Mouse (Mus musculus) midbrain, embryonic 15.5 days (tissue): Measurements from ENCODE around the gene Hist1h4b. TPM values are rescaled to one million over a fixed set of nuclear protein-coding genes. Genes with fewer than 3 reads are reported as not detected.
A peak's percentile ranks its signal among the peaks of the same experiment; 100 is the strongest.
"Not testable (repeated sequence)": the region's sequence is repeated elsewhere in the genome, so short reads cannot be mapped to it uniquely, and the experiment has no call there.

Source experiments
- ATAC-seq: fragments of 200-750 bp; cut with Nextera tagmentation; replicated peaks from 2 replicates; pipeline ENCODE4 v1.8.0; 2017; ENCODE audit warnings: moderate TSS enrichment
- H3K27ac ChIP-seq: fragments of 300-500 bp; sonication (generic); 2 replicates; pipeline ENCODE4 v1.5.1; 2015; ENCODE audit warnings: mild to moderate bottlenecking, inconsistent platforms
- H3K27me3 ChIP-seq: fragments of 300-500 bp; sonication (generic); replicated peaks from 2 replicates; pipeline ENCODE4 v1.6.1; 2015; ENCODE audit warnings: inconsistent platforms
- H3K36me3 ChIP-seq: fragments of 300-500 bp; sonication (generic); replicated peaks from 2 replicates; pipeline ENCODE4 v1.6.1; 2015; ENCODE audit warnings: inconsistent platforms
- H3K4me1 ChIP-seq: fragments of 300-500 bp; sonication (generic); 2 replicates; pipeline ENCODE4 v1.6.1; 2015; ENCODE audit warnings: inconsistent platforms
- H3K4me2 ChIP-seq: fragments of 300-500 bp; sonication (generic); 2 replicates; pipeline ENCODE4 v1.6.1; 2015; ENCODE audit warnings: inconsistent platforms, mild to moderate bottlenecking, moderate library complexity
- H3K4me3 ChIP-seq: fragments of 300-500 bp; sonication (generic); 2 replicates; pipeline ENCODE4 v1.5.1; 2015; ENCODE audit warnings: mild to moderate bottlenecking, inconsistent platforms
- H3K9ac ChIP-seq: fragments of 300-500 bp; sonication (generic); 2 replicates; pipeline ENCODE4 v1.6.1; 2015; ENCODE audit warnings: mild to moderate bottlenecking, inconsistent platforms
- H3K9me3 ChIP-seq: fragments of 300-500 bp; sonication (generic); 2 replicates; pipeline ENCODE4 v1.6.1; 2016; ENCODE audit warnings: inconsistent platforms
- WGBS: fragments of 180-500 bp; shearing (Covaris S2); methylation state at CpG from one replicate; pipeline ENCODE4 v1.1.7; 2015; ENCODE audit warnings: mixed read lengths; 5-methylcytosine and 5-hydroxymethylcytosine counted together
- polyA plus RNA-seq: library from polyadenylated mRNA; unstranded; fragments of >200 nt; fragmentation: Nextera tagmentation; extraction: Ambion mirVana; gene quantifications from 2 replicates; pipeline ENCODE4 v1.2.1, GENCODE M21; 2015

Hist1h4b gene
- 2.0 TPM in 1 of 2 replicates, not detected in the other for polyA plus RNA-seq

DNA sequence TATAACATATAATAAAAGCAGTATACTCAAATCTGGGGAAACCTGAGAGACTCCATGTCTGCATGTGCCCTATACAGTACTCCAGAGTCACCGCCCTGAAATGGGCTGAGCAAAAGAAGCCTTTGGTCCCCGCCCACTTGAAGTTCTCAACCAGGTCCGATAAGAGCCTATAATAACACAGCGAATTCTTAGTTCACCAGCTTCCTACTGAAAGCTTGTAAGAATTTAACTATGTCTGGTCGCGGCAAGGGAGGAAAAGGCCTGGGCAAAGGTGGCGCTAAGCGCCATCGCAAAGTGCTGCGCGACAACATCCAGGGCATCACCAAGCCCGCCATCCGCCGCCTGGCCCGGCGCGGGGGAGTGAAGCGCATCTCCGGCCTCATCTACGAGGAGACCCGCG lies at the start of gene Hist1h4b:
Gene Hist1h4b (plus strand): TSS at position 224 of the 400 bp plus-strand sequence.
- peak; percentile 78 for ATAC-seq
- WGBS, result 0% methylated on average over 18 of the region's 22 CpGs

DNA sequence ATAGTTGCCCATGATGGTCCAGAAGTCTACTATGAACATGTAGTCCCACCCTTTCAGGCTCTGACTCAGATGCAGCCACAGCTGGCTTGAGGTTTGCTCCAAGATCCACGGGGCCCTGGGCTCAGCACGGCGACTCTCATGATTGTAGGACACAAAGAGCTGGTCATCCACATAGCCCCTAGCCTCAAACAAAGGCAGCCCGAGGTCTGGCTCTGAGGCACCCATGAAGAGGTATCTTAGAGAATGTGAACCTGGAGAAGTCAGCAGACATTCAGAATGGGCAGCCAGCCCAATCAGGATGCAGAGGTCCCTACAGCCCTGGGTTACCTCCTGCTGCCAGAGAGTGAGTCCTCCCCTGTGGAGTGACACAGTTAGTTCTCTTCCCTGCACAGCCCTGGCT lies 48.8 kb upstream of the Hist1h4b start:
- ATAC-seq, result no peak
- no peak overlapping the region for H3K4me3 ChIP-seq
- H3K36me3 ChIP-seq, result no peaks in the 10 kb centered on the region
- H3K9ac ChIP-seq, result no peak overlapping the region
- 86% methylated on average over 4 of the region's 4 CpGs for WGBS
- no peaks in the 10 kb centered on the region for H3K9me3 ChIP-seq
- H3K27ac ChIP-seq, result no peak overlapping the region
- H3K4me2 ChIP-seq, result no peak overlapping the region
- 0 out of 2 replicates have a peak, but pooled peaks cover 4% of the 10 kb centered on the region for H3K27me3 ChIP-seq
- H3K4me1 ChIP-seq, result peaks cover 8% of the 10 kb centered on the region

More for the DNA sequence above, at the start of gene Hist1h4b:
- Histone ChIP-seq H3K4me1 (peaks cover 24% of the 10 kb centered on the region), H3K4me2 (peak within 1 kb of the TSS; percentile 63), H3K27me3 (no peaks in the 10 kb centered on the region), H3K27ac (peak within 1 kb of the TSS; percentile 82), H3K9ac (peak within 1 kb of the TSS; percentile 40; the same call in 1 of the 2 replicates), H3K4me3 (peak within 1 kb of the TSS; percentile 38), H3K36me3 (no peaks in the 10 kb centered on the region), H3K9me3 (no peaks in the 10 kb centered on the region)

DNA sequence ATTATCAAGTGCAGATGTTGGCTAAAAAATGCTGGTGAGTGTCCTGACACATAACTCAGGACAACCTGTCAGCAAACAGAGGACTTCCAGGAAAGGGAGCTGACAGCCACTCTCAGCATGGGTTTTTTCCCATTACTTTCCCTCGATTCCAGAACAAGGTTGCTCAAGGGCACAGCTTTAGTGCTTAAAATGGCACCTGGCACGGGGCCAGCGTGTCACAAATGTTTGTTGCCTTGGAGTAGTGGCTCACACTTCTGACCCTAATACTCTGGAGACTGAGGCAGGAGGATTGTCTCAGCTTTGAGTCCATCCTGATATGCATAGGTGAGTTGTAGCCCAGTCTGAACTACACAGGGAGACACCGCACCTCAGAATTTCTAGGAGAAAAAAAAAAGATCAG lies 48.2 kb upstream of the Hist1h4b start:
- Histone ChIP-seq H3K4me1 (peaks cover 8% of the 10 kb centered on the region), H3K36me3 (no peaks in the 10 kb centered on the region), H3K4me2 (no peak overlapping the region), H3K9me3 (no peaks in the 10 kb centered on the region), H3K27ac (no peak overlapping the region), H3K27me3 (0 out of 2 replicates have a peak, but pooled peaks cover 4% of the 10 kb centered on the region), H3K9ac (no peak overlapping the region), H3K4me3 (no peak overlapping the region)
- WGBS, result 85% methylated on average over 4 of the region's 4 CpGs
- no peak for ATAC-seq

DNA sequence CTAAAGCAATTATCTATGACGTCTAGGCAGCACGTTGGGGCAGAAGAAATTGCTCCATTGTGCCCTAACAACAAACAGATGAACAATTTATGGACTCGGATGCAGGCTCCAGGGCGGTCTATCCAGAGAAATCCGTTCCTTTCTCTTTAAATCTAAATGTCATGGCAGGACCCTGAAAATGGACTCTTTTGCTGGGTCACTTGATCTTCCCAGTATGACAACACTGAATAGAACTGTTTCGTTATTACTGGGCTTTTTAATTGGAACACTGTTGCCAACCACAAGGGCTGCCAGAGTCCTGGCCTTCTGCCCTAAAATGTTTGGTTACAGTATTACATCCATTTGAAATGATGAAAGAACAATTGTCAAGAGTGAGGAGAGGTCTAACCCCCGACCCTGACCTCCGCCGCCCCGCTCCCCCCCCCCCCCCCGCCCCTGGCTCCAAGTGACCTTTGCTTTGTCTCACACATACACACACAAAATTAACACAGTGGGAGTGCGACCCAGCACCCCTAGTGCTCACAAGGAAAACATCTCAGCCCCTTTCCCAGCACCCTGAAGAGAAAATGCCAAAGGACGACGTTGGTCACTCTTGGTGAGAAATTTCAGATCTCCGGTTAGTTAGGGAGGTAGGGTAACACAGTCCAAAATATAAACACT lies 47.0 kb upstream of the Hist1h4b start:
- WGBS, result 20% methylated on average over 15 of the region's 15 CpGs
- H3K27ac ChIP-seq, result no peak overlapping the region
- no peaks in the 10 kb centered on the region for H3K36me3 ChIP-seq
- ATAC-seq, result no peak
- H3K4me2 ChIP-seq, result peak overlapping the region; percentile 52
- H3K4me3 ChIP-seq, result peak overlapping the region; percentile 32
- H3K4me1 ChIP-seq, result peaks cover 8% of the 10 kb centered on the region
- H3K9ac ChIP-seq, result peak overlapping the region; percentile 28
- H3K27me3 ChIP-seq, result 0 out of 2 replicates have a peak, but pooled peaks cover 4% of the 10 kb centered on the region
- H3K9me3 ChIP-seq, result no peaks in the 10 kb centered on the region

DNA sequence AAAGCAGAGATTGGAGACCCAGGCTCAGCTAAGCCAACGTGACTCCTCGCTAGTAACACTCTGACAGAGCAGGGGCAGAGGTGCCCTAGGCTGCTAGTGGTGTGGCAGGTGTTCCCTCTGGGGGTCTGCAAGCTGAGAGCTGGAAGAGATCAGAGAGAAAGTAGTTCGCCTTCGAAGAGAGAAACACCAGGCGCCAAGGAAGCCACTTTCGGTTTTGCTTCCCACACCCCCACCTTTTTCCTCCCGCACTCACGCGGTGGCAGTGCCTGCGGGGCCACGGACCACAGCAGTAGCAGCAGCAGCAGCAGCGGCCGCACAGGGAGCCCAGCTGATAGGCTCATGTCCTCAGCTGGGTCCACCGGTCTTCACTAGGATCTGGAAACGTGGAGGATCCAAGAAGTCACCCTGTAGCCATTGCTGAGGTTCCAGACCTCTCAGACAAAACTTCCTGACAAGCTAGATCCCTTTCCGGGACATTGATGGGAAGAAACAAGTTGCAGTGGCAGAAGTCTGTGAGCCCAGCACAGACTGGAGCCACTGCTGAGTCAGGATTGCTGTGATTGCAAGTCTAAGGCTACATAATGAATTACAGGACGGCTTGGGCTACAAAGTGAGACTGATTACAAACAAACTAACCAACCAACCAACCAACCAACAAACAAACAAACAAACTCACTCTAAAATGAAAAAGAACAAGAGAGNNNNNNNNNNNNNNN lies 46.3 kb upstream of the Hist1h4b start, which contains the start of gene Hfe:
Gene Hfe (minus strand): TSS at position 481 of the 716 bp plus-strand sequence.
- ATAC-seq, result no peak
- H3K9me3 ChIP-seq, result no peaks in the 10 kb centered on the region
- peak within 1 kb of the TSS; percentile 28 for H3K9ac ChIP-seq
- H3K27ac ChIP-seq, result no peak within 1 kb of the TSS
- no peaks in the 10 kb centered on the region for H3K36me3 ChIP-seq
- H3K27me3 ChIP-seq, result 0 out of 2 replicates have a peak, but pooled peaks cover 4% of the 10 kb centered on the region
- WGBS, result 5% methylated on average over 17 of the region's 17 CpGs
- peak within 1 kb of the TSS; percentile 32 for H3K4me3 ChIP-seq
- peaks cover 8% of the 10 kb centered on the region for H3K4me1 ChIP-seq
- peak within 1 kb of the TSS; percentile 52 for H3K4me2 ChIP-seq

DNA sequence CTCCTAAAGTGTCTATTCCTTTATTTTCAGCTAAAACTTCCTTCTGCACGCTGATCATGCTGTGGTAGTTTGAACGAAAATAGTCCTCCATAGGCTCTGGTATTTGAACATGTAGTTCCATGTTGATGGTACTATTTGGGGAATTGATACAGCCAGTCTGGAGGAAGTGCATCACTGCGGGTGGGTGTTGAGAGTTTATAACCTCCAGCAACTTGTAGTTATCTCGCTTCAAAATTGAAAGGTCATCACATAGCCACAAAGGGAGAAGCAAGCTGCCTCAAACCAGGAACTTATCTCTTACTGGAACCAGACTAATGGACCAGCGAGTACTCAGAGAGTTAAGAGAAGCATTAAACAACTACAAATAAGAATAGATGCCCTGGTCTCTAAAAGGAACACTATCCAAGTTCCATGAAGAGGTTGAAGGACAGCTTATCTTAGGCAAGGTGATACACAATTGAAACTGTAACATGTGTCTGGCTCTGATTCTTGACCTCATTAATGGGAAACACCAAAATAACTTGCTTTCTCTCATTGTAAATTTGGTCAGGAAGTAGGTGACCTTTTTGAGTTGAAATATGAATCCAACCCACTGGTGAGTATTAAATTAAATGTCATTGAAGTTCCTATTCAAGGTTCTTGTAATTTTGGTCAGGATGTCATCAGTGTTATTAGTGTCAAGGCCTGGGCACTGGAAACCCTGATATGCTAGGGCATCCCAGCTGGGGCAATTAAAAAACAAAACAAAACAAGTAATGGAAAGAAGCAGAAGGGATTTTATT lies 40.4 kb upstream of the Hist1h4b start:
- Histone ChIP-seq H3K4me2 (no peak overlapping the region), H3K4me1 (no peaks in the 10 kb centered on the region), H3K27ac (no peak overlapping the region), H3K27me3 (0 out of 2 replicates have a peak, but pooled peaks cover 4% of the 10 kb centered on the region), H3K9ac (no peak overlapping the region), H3K36me3 (no peaks in the 10 kb centered on the region), H3K4me3 (no peak overlapping the region), H3K9me3 (no peaks in the 10 kb centered on the region)
- no peak for ATAC-seq
- 89% methylated on average over 5 of the region's 5 CpGs for WGBS

DNA sequence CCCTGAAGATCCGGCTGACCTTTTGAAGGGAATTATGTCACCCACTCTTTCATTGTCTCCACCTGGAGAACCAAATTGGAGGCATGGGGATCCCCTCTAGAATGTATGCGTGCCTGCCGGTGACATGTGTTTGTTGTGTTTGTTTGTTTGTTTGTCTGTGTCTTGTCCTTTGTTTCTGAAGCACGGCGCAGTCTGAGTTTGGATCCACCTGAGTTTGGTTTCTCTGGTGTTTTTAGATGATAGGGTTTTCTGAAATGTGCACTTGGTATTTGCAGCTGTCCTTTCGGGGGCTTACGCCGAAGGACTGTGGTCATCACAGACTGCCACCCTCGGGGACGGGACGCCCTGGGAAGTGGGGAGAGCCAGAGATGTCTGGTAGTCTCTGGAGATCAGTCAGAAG lies 39.6 kb upstream of the Hist1h4b start:
- H3K4me1 ChIP-seq, result no peaks in the 10 kb centered on the region
- no peaks in the 10 kb centered on the region for H3K36me3 ChIP-seq
- no peak overlapping the region for H3K9ac ChIP-seq
- H3K4me2 ChIP-seq, result no peak overlapping the region
- ATAC-seq, result no peak
- H3K4me3 ChIP-seq, result no peak overlapping the region
- WGBS, result 58% methylated on average over 11 of the region's 11 CpGs
- H3K9me3 ChIP-seq, result no peaks in the 10 kb centered on the region
- 0 out of 2 replicates have a peak, but pooled peaks cover 3% of the 10 kb centered on the region for H3K27me3 ChIP-seq
- no peak overlapping the region for H3K27ac ChIP-seq

DNA sequence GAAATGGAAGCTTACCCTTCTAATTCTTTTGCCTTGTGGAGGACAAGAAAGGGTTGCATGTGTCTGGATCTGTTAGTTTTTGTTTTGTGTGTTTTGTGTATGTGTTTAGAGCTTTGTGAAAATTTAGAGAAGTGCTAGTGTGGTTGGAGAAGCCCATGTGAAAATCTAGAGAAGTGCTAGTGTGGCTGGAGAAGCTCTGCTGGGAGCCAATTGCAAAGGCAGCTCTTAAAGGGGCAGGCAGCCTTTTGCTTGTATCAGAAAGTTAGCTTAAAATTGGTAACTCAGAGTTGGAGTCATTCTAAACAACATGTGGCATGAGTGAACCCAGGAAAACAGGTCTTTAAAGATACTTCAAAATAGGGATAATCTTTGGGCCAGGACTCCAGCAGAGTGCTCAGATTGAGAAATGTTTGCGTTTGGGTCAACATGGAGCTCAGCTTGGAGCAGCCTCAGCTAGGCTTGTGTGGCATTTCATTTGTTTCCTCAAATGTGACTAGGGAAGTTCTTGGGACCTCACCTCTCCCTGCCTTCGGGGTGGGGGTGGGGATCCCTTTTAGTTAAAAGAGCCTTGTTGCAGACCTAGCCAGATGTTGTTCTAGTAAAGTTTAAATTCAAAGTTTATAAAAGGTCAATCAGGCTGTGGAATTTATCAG lies 39.1 kb upstream of the Hist1h4b start:
- not testable (repeated sequence) for ATAC-seq, H3K9ac ChIP-seq, H3K27ac ChIP-seq, H3K27me3 ChIP-seq, H3K9me3 ChIP-seq, H3K4me3 ChIP-seq, H3K36me3 ChIP-seq, H3K4me1 ChIP-seq, H3K4me2 ChIP-seq
- WGBS, result 18% methylated on average over 2 of the region's 2 CpGs

DNA sequence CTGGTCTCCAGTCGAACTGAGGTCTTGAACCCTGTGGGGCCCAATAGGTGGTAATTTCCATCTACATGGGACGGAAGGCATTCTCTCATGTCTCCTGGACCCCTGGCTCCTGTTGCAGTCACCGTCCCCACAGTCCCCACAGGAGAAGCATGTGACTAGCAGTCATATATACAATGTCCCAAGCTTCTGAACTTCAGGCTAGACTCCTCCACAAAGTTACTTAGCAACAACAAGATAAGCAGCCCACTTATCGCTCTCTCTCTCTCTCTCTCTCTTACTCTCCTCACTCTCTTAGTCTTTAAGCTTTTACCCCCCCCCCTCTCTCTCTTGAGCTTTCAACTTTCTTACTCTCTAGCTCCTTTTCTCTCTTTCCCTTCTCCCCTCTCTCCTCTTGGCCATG lies 32.6 kb upstream of the Hist1h4b start:
- no peaks in the 10 kb centered on the region for H3K27me3 ChIP-seq
- WGBS, result 84% methylated on average over 4 of the region's 4 CpGs
- H3K36me3 ChIP-seq, result no peaks in the 10 kb centered on the region
- no peak overlapping the region for H3K4me3 ChIP-seq
- no peak overlapping the region for H3K9ac ChIP-seq
- H3K27ac ChIP-seq, result no peak overlapping the region
- H3K4me1 ChIP-seq, result no peaks in the 10 kb centered on the region
- no peak for ATAC-seq
- H3K9me3 ChIP-seq, result no peaks in the 10 kb centered on the region
- no peak overlapping the region for H3K4me2 ChIP-seq

DNA sequence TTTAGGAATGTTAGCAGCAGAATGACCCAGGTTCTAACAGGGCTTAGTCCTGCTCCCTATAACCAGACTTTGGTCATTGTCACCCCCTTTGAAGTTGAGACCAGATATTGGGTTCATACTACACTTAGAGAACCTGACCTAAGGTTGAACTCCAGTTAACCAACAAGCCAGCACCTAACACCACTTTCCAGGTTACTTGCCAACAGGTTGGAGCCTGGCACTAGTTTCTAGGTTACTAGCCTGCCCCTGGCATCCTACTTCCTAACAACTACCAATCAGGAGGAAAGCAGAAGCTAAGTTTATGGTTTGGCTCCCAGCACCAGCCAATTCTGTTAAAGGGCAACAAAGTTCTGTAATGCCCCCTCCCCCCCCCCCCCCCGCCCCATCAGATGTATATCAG lies 31.6 kb upstream of the Hist1h4b start:
- Histone ChIP-seq H3K9me3 (no peaks in the 10 kb centered on the region), H3K27ac (no peak overlapping the region), H3K27me3 (no peaks in the 10 kb centered on the region), H3K36me3 (no peaks in the 10 kb centered on the region), H3K4me2 (no peak overlapping the region), H3K4me1 (no peaks in the 10 kb centered on the region), H3K4me3 (no peak overlapping the region), H3K9ac (no peak overlapping the region)
- no peak for ATAC-seq
- no CpG with 5 or more reads among the region's 1 CpGs for WGBS

DNA sequence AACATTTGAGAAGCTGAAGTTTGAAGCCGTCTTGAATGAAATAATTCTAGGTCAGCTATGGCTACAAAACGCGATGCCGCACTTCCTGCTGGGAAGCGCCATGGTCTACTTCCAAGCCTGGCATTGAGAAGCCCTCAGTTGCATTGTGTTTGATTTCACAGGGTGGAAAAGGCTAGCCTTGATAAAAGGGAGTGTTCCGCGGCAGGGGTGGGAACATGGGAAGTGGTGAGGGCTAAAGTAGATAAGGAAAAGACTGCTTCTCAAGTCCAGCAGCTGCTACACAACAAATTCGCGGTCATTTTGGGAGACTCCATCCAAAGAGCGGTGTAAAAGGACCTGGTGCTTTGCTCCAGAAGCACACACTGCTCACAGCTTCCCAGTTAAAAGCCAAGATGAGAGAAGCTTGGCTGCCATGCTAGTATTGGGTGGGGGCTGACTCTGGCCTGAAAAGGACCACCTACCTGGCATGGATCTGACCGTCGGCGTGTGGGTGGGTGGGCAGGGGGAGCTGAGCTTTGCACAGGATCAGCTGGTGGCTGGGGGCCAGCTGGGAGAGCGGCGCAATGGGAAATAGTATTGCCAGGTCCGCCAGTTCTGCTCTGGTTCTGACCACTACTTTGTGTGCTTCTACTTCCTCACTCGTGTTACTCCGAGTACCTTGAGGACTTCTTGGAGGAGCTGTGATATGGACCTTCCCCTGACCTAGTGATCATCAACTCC lies 28.2 kb upstream of the Hist1h4b start:
- Histone ChIP-seq H3K9ac (no peak overlapping the region), H3K27me3 (no peaks in the 10 kb centered on the region), H3K4me1 (no peaks in the 10 kb centered on the region), H3K36me3 (no peaks in the 10 kb centered on the region), H3K4me2 (no peak overlapping the region), H3K9me3 (no peaks in the 10 kb centered on the region), H3K4me3 (no peak overlapping the region), H3K27ac (no peak overlapping the region)
- ATAC-seq, result no peak
- 90% methylated on average over 18 of the region's 18 CpGs for WGBS
